Mouse (Mus musculus) thymus, postnatal 25 days (tissue): ENCODE measurements at regions not wholly inside any gene's neighbourhood (a gene's known extent, or its start where the extent isn't known, plus 50 kb on each side); places are given as distances from the start of the nearest gene placed in this dataset.

Source experiments
- DNase-seq: peaks from one replicate; pipeline ENCODE4 v3.0.0; 2022

GRCm38 (mm10) chr3:130883928-130884327 is 153.7 kb upstream of the Rpl34 start:
- DNase-seq, result no peak

GRCm38 (mm10) chr3:130883319-130883718 is 153.1 kb upstream of the Rpl34 start:
- no peak for DNase-seq

- DNase-seq, result peak; percentile 45
Measured at GRCm38 (mm10) chr3:130880482-130880881, 150.3 kb upstream of the Rpl34 start.

- DNase-seq, result no peak
Measured at GRCm38 (mm10) chr3:130879463-130879862, 149.3 kb upstream of the Rpl34 start.

- no peak for DNase-seq
Measured at GRCm38 (mm10) chr3:130878834-130879233, 148.6 kb upstream of the Rpl34 start.

GRCm38 (mm10) chr3:130877981-130878380 is 147.8 kb upstream of the Rpl34 start:
- no peak for DNase-seq

GRCm38 (mm10) chr3:130873745-130874144 is 143.5 kb upstream of the Rpl34 start:
- no peak for DNase-seq

GRCm38 (mm10) chr3:130866952-130867632 is 136.9 kb upstream of the Rpl34 start:
- no peak for DNase-seq

- DNase-seq, result peak; percentile 21
Measured at GRCm38 (mm10) chr3:130864783-130865182, 134.6 kb upstream of the Rpl34 start.

- no peak for DNase-seq
Measured at GRCm38 (mm10) chr3:130863376-130863775, 133.2 kb upstream of the Rpl34 start.

- no peak for DNase-seq
Measured at GRCm38 (mm10) chr3:130860315-130860714, 130.1 kb upstream of the Rpl34 start.

- DNase-seq, result no peak
Measured at GRCm38 (mm10) chr3:130853866-130854265, 123.7 kb upstream of the Rpl34 start.

- no peak for DNase-seq
Measured at GRCm38 (mm10) chr3:130850766-130851308, 120.6 kb upstream of the Rpl34 start.

GRCm38 (mm10) chr3:130841755-130842154 is 111.6 kb upstream of the Rpl34 start:
- DNase-seq, result no peak

GRCm38 (mm10) chr3:130839924-130840440 is 109.8 kb upstream of the Rpl34 start:
- DNase-seq, result no peak

- no peak for DNase-seq
Measured at GRCm38 (mm10) chr3:130838626-130839422, 108.6 kb upstream of the Rpl34 start.

GRCm38 (mm10) chr3:130833722-130834121 is 103.5 kb upstream of the Rpl34 start:
- DNase-seq, result no peak

- no peak for DNase-seq
Measured at GRCm38 (mm10) chr3:130833082-130833481, 102.9 kb upstream of the Rpl34 start.

GRCm38 (mm10) chr3:130831788-130832187 is 101.6 kb upstream of the Rpl34 start:
- no peak for DNase-seq

- DNase-seq, result no peak
Measured at GRCm38 (mm10) chr3:130828346-130828745, 98.1 kb upstream of the Rpl34 start.

GRCm38 (mm10) chr3:130827934-130828333 is 97.7 kb upstream of the Rpl34 start:
- no peak for DNase-seq

GRCm38 (mm10) chr3:130827021-130827420 is 96.8 kb upstream of the Rpl34 start:
- no peak for DNase-seq

- DNase-seq, result no peak
Measured at GRCm38 (mm10) chr3:130819837-130820098, 89.6 kb upstream of the Rpl34 start.
